Mouse (Mus musculus) embryonic fibroblast, embryonic 13.5 days (primary cell): Measurements from ENCODE around the gene Ptms. TPM values are rescaled to one million over a fixed set of nuclear protein-coding genes. Genes with fewer than 3 reads are reported as not detected.

ENCODE experiments used
- H3K27ac ChIP-seq: 2 replicates; pipeline ENCODE4 v1.5.1; 2012; ENCODE audit warnings: low read length, control low read depth, inconsistent platforms; ENCODE audit not compliant: insufficient read depth
- H3K4me1 ChIP-seq: 2 replicates; pipeline ENCODE4 v1.6.1; 2011; ENCODE audit warnings: low read length; ENCODE audit not compliant: control insufficient read depth, insufficient read depth
- H3K4me3 ChIP-seq: 2 replicates; pipeline ENCODE4 v1.5.1; 2011; ENCODE audit warnings: mild to moderate bottlenecking, control low read depth, low read length; ENCODE audit not compliant: insufficient read depth
- CTCF ChIP-seq: IDR thresholded peaks from 2 replicates; pipeline ENCODE4 v1.5.1; 2011; ENCODE audit warnings: mild to moderate bottlenecking, control low read depth, low read length, moderate library complexity, borderline replicate concordance; ENCODE audit not compliant: insufficient read depth
- POLR2A ChIP-seq: IDR thresholded peaks from 2 replicates; pipeline ENCODE4 v1.6.1; 2011; ENCODE audit warnings: low read depth, mild to moderate bottlenecking, control low read depth, low read length, moderate library complexity
- polyA plus RNA-seq: library from polyadenylated mRNA; stranded (reverse); fragments of >200 nt; gene quantifications from 2 replicates; pipeline ENCODE4 v1.2.4, GENCODE M21; 2011; ENCODE audit warnings: low read depth; ENCODE audit not compliant: missing spikeins, insufficient read length

The Ptms gene
- polyA plus RNA-seq: 602 and 622 TPM in 2 replicates

GRCm38 (mm10) chr6:124919695-124920317 lies at the start of gene Ptms:
Gene Ptms, minus strand, starts transcription at chr6:124920103.
- TF ChIP-seq POLR2A: peak; percentile 53
- no peak for TF ChIP-seq CTCF
- H3K27ac ChIP-seq: peak within 1 kb of the TSS; percentile 95
- H3K4me1 ChIP-seq: peaks cover 4% of the 10 kb centered on the region
- H3K4me3 ChIP-seq: no peak within 1 kb of the TSS

- no peak overlapping the region for H3K27ac ChIP-seq
- no peak overlapping the region for H3K4me3 ChIP-seq
- no peaks in the 10 kb centered on the region for H3K4me1 ChIP-seq
- TF ChIP-seq CTCF (no peak), POLR2A (peak; percentile 28; the same call in 1 of the 2 replicates)
Observed at GRCm38 (mm10) chr6:124967766-124968165, 47.9 kb upstream of the Ptms start.

DNA sequence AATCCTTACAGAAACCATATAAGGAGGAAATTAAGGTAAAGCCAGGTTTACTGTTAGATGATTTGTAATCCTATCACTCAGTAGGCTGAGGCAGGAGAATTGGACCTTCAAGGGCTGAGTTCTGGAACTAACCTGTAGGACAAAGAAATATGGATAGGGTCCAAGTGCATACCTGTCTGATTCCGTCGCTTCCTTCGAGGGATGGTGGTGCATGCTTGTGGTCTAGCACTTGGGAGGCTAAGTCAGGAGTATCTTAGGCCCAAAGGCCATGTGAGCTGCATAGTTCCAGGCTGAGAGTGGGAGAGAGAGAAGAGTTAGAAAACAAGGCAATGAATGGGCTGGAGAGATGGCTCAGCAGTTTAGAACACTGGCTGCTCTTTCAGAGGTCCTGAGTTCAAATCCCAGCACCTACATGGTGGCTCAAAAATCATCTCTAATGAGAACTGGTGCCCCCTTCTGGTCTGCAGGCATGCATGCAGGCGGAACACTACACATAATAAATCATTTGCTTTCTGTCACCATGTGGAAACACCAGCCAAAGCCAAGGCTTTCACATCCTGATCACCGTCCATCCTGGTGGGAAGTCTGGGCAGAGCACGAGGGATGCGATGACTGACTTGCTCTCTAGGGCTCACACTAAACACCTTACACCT lies 46.7 kb upstream of the Ptms start:
- no peaks in the 10 kb centered on the region for H3K4me1 ChIP-seq
- H3K27ac ChIP-seq: no peak overlapping the region
- peak overlapping the region; percentile 93 for H3K4me3 ChIP-seq
- TF ChIP-seq POLR2A (peak; percentile 35), CTCF (no peak)

DNA sequence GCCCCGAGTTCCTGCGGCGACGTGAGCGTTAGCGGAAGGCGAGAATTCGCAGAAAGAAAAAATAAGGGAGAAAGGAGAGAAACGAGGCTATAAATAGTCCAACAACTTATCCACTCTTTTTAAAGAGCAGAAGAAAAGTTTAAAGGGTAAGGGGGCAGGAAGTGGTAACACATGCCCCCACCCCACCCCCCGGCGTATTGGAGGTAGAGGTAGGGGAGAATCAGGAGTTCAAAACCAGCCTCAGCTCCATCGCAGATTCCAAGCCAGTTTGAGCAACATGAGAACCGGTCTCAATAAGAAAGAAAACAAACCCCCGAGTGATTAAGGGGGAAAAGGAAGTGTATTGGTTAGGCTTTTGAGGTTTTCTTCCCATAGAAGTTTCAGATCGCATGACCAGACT lies 45.8 kb upstream of the Ptms start:
- H3K4me1 ChIP-seq: no peaks in the 10 kb centered on the region
- TF ChIP-seq CTCF (no peak), POLR2A (no peak)
- peak overlapping the region; percentile 79 for H3K27ac ChIP-seq
- H3K4me3 ChIP-seq: peak overlapping the region; percentile 93

DNA sequence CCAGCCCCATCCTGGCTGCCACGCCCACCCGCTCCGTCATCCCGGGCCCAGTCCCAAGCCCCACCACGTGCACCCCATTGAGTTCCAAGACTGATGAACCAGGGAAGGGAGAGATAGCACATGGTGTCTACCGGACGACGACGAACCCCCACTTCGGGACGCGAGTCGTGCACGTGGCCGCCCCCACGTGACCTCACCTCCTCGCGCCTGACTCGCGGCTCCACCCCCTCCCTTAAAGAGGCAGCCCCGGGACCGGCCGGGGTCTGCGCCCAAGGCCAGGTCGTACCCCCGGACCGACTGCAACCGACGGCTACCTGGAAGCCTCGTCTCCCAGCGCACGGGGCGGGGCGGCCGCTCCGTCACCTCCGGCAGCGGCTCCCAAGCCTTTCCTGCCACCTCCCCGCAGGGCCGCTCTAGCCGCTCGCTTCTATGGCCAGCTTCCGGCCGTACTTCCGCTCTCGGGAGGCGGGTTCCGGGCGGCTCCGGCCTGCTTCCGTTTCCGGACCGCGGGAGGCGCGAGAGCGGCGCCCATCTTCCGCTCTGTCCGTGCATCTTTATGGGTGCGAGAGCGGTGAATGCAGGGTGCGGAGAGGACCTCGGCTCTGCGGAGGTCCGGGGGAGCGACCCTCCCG lies 45.3 kb upstream of the Ptms start, which contains the start of gene Cops7a:
Cops7a (minus strand) TSS at position 451 of the 632 bp plus-strand sequence.
- Histone ChIP-seq H3K27ac (peak within 1 kb of the TSS; percentile 79), H3K4me1 (no peaks in the 10 kb centered on the region), H3K4me3 (peak within 1 kb of the TSS; percentile 93)
- TF ChIP-seq CTCF (no peak), POLR2A (peak; percentile 75)

DNA sequence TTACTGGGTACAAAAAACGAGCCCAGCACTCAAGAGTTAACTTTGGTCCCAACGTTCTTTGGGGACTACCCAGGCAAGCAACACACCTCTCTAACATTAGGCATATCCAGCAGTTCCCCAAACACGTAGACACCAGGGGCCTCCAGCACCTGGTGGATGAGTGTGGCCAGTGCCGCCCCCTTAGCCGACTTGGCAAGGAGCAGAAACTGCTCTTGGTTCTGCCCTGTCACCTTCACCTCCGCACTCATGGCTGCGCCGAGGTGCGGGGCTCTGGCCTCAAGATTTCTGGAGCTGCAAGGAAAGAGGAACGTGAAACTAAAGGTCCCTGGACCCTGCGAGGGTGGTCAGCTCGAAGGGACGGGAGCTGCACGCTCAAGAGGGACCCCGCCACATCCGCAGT lies 44.7 kb upstream of the Ptms start:
- TF ChIP-seq POLR2A (no peak), CTCF (no peak)
- peak overlapping the region; percentile 74 for H3K27ac ChIP-seq
- peak overlapping the region; percentile 93 for H3K4me3 ChIP-seq
- no peaks in the 10 kb centered on the region for H3K4me1 ChIP-seq

DNA sequence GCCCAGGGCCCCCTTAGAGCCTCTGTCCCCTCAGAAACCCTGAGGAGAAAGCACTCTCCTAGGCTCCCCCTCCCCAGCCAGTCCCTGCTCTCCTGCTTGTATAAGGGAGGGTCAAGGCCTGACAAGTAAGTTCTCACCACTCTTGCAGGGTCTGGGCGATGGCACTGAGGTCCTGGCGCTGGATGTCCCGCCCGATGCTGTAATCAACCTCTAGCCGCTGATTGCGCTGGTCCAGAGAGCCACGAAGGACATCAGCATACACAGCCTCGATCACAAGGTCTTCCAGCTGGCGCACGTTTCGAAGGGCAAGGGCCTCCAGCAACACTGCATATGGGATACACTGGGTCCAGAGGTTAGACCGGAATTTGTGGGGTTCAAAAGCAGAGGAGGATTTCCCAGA lies 41.1 kb upstream of the Ptms start:
- H3K4me1 ChIP-seq: no peaks in the 10 kb centered on the region
- H3K27ac ChIP-seq: no peak overlapping the region
- TF ChIP-seq CTCF: no peak
- TF ChIP-seq POLR2A: no peak
- H3K4me3 ChIP-seq: no peak overlapping the region

DNA sequence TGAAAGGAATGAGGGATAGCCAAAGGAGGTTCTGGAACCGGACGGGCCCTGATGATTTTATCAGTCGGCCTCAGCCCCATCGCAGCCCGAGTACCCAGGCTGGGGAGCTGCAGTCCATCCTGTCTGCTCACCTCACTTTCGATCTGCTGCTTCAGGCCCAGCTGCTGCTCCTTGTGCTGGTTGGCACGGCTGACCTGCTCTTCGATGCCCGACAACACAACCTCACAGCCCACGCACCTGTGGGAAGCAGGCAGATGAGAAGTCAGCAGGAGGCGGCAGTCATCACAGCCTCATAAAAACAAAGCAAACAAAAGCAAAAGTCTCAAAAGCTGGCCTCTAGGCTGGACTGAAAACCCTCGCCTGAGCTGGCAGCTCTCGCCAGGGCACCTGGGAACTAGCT lies 40.1 kb upstream of the Ptms start:
- TF ChIP-seq POLR2A (no peak), CTCF (no peak)
- Histone ChIP-seq H3K4me3 (no peak overlapping the region), H3K4me1 (no peaks in the 10 kb centered on the region), H3K27ac (no peak overlapping the region)

DNA sequence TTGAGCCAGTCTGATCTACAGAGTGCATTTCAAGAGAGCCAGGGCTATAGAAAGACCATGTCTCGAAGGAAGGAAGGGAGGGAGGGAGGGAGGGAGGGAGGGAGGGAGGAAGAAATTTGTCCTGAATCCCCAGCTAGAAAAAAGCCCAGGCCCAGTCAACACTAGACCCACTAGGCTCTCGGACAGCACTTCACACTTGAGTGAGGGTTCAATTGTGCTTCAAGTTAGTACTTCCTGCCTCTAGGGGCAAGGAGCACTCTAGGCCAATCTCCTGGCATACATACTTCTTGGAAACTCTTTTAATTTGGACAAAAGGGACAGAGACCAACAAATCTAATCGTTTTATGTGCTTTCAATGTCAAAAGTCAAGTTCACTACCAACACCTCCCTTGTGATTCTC lies 38.2 kb upstream of the Ptms start:
- Histone ChIP-seq H3K27ac (no peak overlapping the region), H3K4me3 (no peak overlapping the region), H3K4me1 (no peaks in the 10 kb centered on the region)
- TF ChIP-seq POLR2A: no peak
- no peak for TF ChIP-seq CTCF

DNA sequence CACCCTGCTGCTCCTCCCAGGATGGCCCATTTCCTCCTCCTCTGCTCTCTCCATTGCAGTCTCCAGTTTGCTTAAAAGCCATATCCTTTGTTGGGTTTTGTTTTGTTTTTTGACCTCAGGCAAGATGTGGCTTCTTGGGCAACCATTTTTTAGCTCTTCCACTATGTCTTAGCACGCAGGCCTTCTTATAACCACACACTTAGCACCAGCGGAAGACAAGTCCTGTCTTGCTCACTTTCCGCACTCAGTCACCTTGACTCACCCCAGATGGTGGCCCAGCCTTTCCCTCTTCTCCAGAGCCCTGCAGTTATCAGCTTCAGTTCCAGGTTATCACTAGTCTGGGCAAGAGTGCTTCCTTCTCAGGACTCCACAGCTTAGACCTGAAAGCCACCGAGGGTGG lies 35.3 kb upstream of the Ptms start:
- no peak overlapping the region for H3K27ac ChIP-seq
- H3K4me3 ChIP-seq: no peak overlapping the region
- TF ChIP-seq POLR2A (no peak), CTCF (no peak)
- H3K4me1 ChIP-seq: no peaks in the 10 kb centered on the region
